Mouse (Mus musculus): Measurements from ENCODE around the gene Lta. TPM values are rescaled to one million over a fixed set of nuclear protein-coding genes. Genes with fewer than 3 reads are reported as not detected.

The Lta gene
- total and polyA plus RNA-seq, 3 experiments: 0.24 TPM; not detected in 2

GRCm38 (mm10) chr17:35163326-35164081, 41.6 kb downstream of the Lta start:
- H3K4me3 ChIP-seq (ENCODE audit: control insufficient read depth in 1 of 2, insufficient read depth in 1 of 2, low read depth in 2 of 2, low read length in 2 of 2): peak overlapping the region; percentile 92 to 97
- no peaks in the 10 kb centered on the region for H3K9me3 ChIP-seq (replicated peaks; ENCODE audit: insufficient read depth, low read length)
- H3K9ac ChIP-seq (ENCODE audit: control insufficient read depth, low read depth, low read length, poor library complexity, severe bottlenecking): peak overlapping the region; percentile 81
- peak overlapping the region; percentile 72 for H3K27ac ChIP-seq (ENCODE audit: control insufficient read depth, low read depth, low read length)
- TF ChIP-seq TAL1 (IDR thresholded peaks at IDR 0.05; ENCODE audit: low read length) (no peak), NELFE (IDR thresholded peaks at IDR 0.05; ENCODE audit: low read depth, low read length) (no peak), ZNF384 (IDR thresholded peaks at IDR 0.05; ENCODE audit: low read depth, low read length) (no peak), TCF12 (IDR thresholded peaks at IDR 0.05; ENCODE audit: low read depth, low read length) (no peak), BHLHE40 (IDR thresholded peaks at IDR 0.05; ENCODE audit: borderline replicate concordance, low read depth, low read length) (no peak), MXI1 (IDR thresholded peaks at IDR 0.05; ENCODE audit: low read depth, low read length) (peak; percentile 29; the same call in 1 of the 2 replicates), USF1 (IDR thresholded peaks at IDR 0.05; ENCODE audit: low read depth, low read length) (no peak), MAZ (IDR thresholded peaks at IDR 0.05; ENCODE audit: low read depth, low read length) (no peak), HCFC1 (IDR thresholded peaks at IDR 0.05; ENCODE audit: low read depth, low read length) (0 out of 2 replicates have a peak, but pooled peaks have one; percentile 24), POLR2AphosphoS5 (IDR thresholded peaks at IDR 0.05; ENCODE audit: borderline replicate concordance, low read depth, low read length) (no peak), GATA1 (IDR thresholded peaks at IDR 0.05; ENCODE audit: low read depth, low read length) (no peak), MYC (IDR thresholded peaks at IDR 0.05; ENCODE audit: low read depth, low read length) (no peak), CTCF (IDR thresholded peaks at IDR 0.05 in 2 of 3, conservative IDR thresholded peaks at IDR 0.05 in 1 of 3; ENCODE audit: control insufficient read depth in 1 of 3, insufficient read depth in 1 of 3, low read depth in 2 of 3, low read length in 3 of 3, poor library complexity in 1 of 3, severe bottlenecking in 1 of 3) (no peak), E2F4 (IDR thresholded peaks at IDR 0.05; ENCODE audit: borderline replicate concordance, low read depth, low read length) (no peak), CHD1 (IDR thresholded peaks at IDR 0.05; ENCODE audit: low read depth, low read length) (peak; percentile 93), SIN3A (IDR thresholded peaks at IDR 0.05; ENCODE audit: low read length) (peak; percentile 70), ZC3H11A (IDR thresholded peaks at IDR 0.05; ENCODE audit: low read depth, low read length) (no peak), MAX (IDR thresholded peaks at IDR 0.05; ENCODE audit: low read length) (peak; percentile 37; the same call in 1 of the 2 replicates), ETS1 (IDR thresholded peaks at IDR 0.05; ENCODE audit: low read depth, low read length) (no peak; the same call in 1 of the 2 replicates), EP300 (IDR thresholded peaks at IDR 0.05; ENCODE audit: low read depth in 1 of 2, low read length in 2 of 2) (no peak), POLR2AphosphoS2 (IDR thresholded peaks at IDR 0.05; ENCODE audit: low read length) (no peak)
- DNase-seq (ENCODE audit: low read depth, low spot score): no peak
- peaks cover 3 to 13% of the 10 kb centered on the region in 2 experiments; a peak in 3 of 4 replicates for H3K4me1 ChIP-seq (ENCODE audit: control insufficient read depth in 1 of 2, insufficient read depth in 2 of 2, low read length in 2 of 2)
- H3K36me3 ChIP-seq (ENCODE audit: control insufficient read depth in 1 of 2, insufficient read depth in 2 of 2, low read length in 2 of 2): peaks cover 21 to 31% of the 10 kb centered on the region in 2 experiments
- peaks cover 58% of the 10 kb centered on the region for H3K79me2 ChIP-seq (ENCODE audit: control insufficient read depth, insufficient read depth, low read length, poor library complexity)
- no peaks in the 10 kb centered on the region for H3K27me3 ChIP-seq (ENCODE audit: control insufficient read depth in 1 of 2, insufficient read depth in 2 of 2, low read length in 2 of 2)
